Mouse (Mus musculus) heart, postnatal 4 days (tissue): ENCODE results near the gene Btbd35f17. TPM values are rescaled to one million over a fixed set of nuclear protein-coding genes. Genes with fewer than 3 reads are reported as not detected.
"Not testable (repeated sequence)": the region's sequence is repeated elsewhere in the genome, so short reads cannot be mapped to it uniquely, and the experiment has no call there.

ENCODE experiments used
- DNase-seq: peaks from one replicate; pipeline ENCODE4 v3.0.0; 2021
- total RNA-seq, 2 experiments: library from RNA; stranded (reverse); gene quantifications; 2 replicates each; pipeline ENCODE4 v1.2.3; 2021

The Btbd35f17 gene
- total RNA-seq: not detected

- not testable (repeated sequence) for DNase-seq
Observed at GRCm38 (mm10) chrX:4370336-4370735, at the start of gene Btbd35f17. TSS of gene Btbd35f17 (plus strand) at chrX:4370636.

Other genes starting within 250 kb of the Btbd35f17 start
- not detected for gene Btbd35f28, start 174.1 kb upstream of the Btbd35f17 start, total RNA-seq
- gene Btbd35f20, start 79.4 kb upstream of the Btbd35f17 start, total RNA-seq: not detected